Mouse (Mus musculus) brown adipose tissue, adult 24 weeks (tissue): ENCODE measurements around the gene Cass4. TPM values are rescaled to one million over a fixed set of nuclear protein-coding genes. Genes with fewer than 3 reads are reported as not detected.
A peak's percentile ranks its signal among the peaks of the same experiment; 100 is the strongest.

Experiments used
- H3K27ac ChIP-seq: fragments of 200-500 bp; replicated peaks from 2 replicates; pipeline ENCODE4 v1.5.1; 2012; ENCODE audit warnings: low read depth, mild to moderate bottlenecking, low read length
- H3K4me1 ChIP-seq: fragments of 200-500 bp; 2 replicates; pipeline ENCODE4 v1.6.1; 2012; ENCODE audit warnings: low read length, mixed read lengths; ENCODE audit not compliant: control insufficient read depth, insufficient read depth, insufficient read length
- H3K4me3 ChIP-seq: fragments of 200-500 bp; 2 replicates; pipeline ENCODE4 v1.5.1; 2012; ENCODE audit warnings: low read depth, mild to moderate bottlenecking, low read length, moderate library complexity; ENCODE audit not compliant: insufficient read depth
- polyA plus RNA-seq: library from polyadenylated mRNA; stranded (reverse); fragments of >200 nt; gene quantifications from 2 replicates; pipeline ENCODE4 v1.2.4, GENCODE M21; 2012; ENCODE audit not compliant: missing spikeins, insufficient read depth, insufficient read length

Cass4 gene
- polyA plus RNA-seq, 1 experiment: 0.75 TPM

- no peak overlapping the region for H3K4me3 ChIP-seq
- H3K4me1 ChIP-seq: no peaks in the 10 kb centered on the region
- peak overlapping the region; percentile 27; the same call in 1 of the 2 replicates for H3K27ac ChIP-seq
These were observed 12.6 kb downstream of the Cass4 start for GRCm38 (mm10) chr2:172406173-172406572.

- no peaks in the 10 kb centered on the region for H3K4me1 ChIP-seq
- H3K27ac ChIP-seq: no peak overlapping the region
- no peak overlapping the region for H3K4me3 ChIP-seq
These were observed 13.9 kb downstream of the Cass4 start for GRCm38 (mm10) chr2:172407499-172407898.

- Histone ChIP-seq H3K4me3 (no peak overlapping the region), H3K27ac (no peak overlapping the region), H3K4me1 (no peaks in the 10 kb centered on the region)
These were observed 17.1 kb downstream of the Cass4 start for GRCm38 (mm10) chr2:172410686-172411085.

- Histone ChIP-seq H3K4me3 (no peak overlapping the region), H3K4me1 (no peaks in the 10 kb centered on the region), H3K27ac (no peak overlapping the region)
These were observed 17.5 kb downstream of the Cass4 start for GRCm38 (mm10) chr2:172411091-172411490.

GRCm38 (mm10) chr2:172412454-172412853 is 18.9 kb downstream of the Cass4 start:
- Histone ChIP-seq H3K4me1 (no peaks in the 10 kb centered on the region), H3K4me3 (no peak overlapping the region), H3K27ac (no peak overlapping the region)

GRCm38 (mm10) chr2:172413273-172413672 is 19.7 kb downstream of the Cass4 start:
- Histone ChIP-seq H3K27ac (no peak overlapping the region), H3K4me3 (no peak overlapping the region), H3K4me1 (no peaks in the 10 kb centered on the region)

GRCm38 (mm10) chr2:172413894-172414293 is 20.3 kb downstream of the Cass4 start:
- Histone ChIP-seq H3K4me1 (no peaks in the 10 kb centered on the region), H3K4me3 (no peak overlapping the region), H3K27ac (no peak overlapping the region)

GRCm38 (mm10) chr2:172416218-172416617 is 22.6 kb downstream of the Cass4 start:
- H3K27ac ChIP-seq: no peak overlapping the region
- H3K4me1 ChIP-seq: no peaks in the 10 kb centered on the region
- H3K4me3 ChIP-seq: no peak overlapping the region

- no peak overlapping the region for H3K4me3 ChIP-seq
- no peaks in the 10 kb centered on the region for H3K4me1 ChIP-seq
- no peak overlapping the region for H3K27ac ChIP-seq
These were observed 23.3 kb downstream of the Cass4 start for GRCm38 (mm10) chr2:172416876-172417275.

- H3K27ac ChIP-seq: no peak overlapping the region
- no peak overlapping the region for H3K4me3 ChIP-seq
- no peaks in the 10 kb centered on the region for H3K4me1 ChIP-seq
These were observed 24.6 kb downstream of the Cass4 start for GRCm38 (mm10) chr2:172418208-172418607.

- no peak overlapping the region for H3K27ac ChIP-seq
- H3K4me1 ChIP-seq: no peaks in the 10 kb centered on the region
- no peak overlapping the region for H3K4me3 ChIP-seq
These were observed 37.0 kb downstream of the Cass4 start for GRCm38 (mm10) chr2:172430609-172431008.

- no peak overlapping the region for H3K4me3 ChIP-seq
- no peaks in the 10 kb centered on the region for H3K4me1 ChIP-seq
- no peak overlapping the region for H3K27ac ChIP-seq
These were observed 40.2 kb downstream of the Cass4 start for GRCm38 (mm10) chr2:172433746-172434145.

- Histone ChIP-seq H3K4me3 (no peak overlapping the region), H3K27ac (peak overlapping the region; percentile 56), H3K4me1 (peaks cover 10% of the 10 kb centered on the region; the same call in 1 of the 2 replicates)
These were observed 43.9 kb downstream of the Cass4 start for GRCm38 (mm10) chr2:172437371-172437952.

GRCm38 (mm10) chr2:172439843-172440639 is 46.4 kb downstream of the Cass4 start, which contains the start of gene Rtf2:
TSS of gene Rtf2 (plus strand) at chr2:172440556.
- H3K27ac ChIP-seq: peak within 1 kb of the TSS; percentile 77
- peaks cover 12% of the 10 kb centered on the region; the same call in 1 of the 2 replicates for H3K4me1 ChIP-seq
- peak within 1 kb of the TSS; percentile 93 for H3K4me3 ChIP-seq

- peaks cover 12% of the 10 kb centered on the region; the same call in 1 of the 2 replicates for H3K4me1 ChIP-seq
- H3K27ac ChIP-seq: peak overlapping the region; percentile 77
- peak overlapping the region; percentile 93 for H3K4me3 ChIP-seq
These were observed 47.0 kb downstream of the Cass4 start for GRCm38 (mm10) chr2:172440640-172441005.

- peak overlapping the region; percentile 93 for H3K4me3 ChIP-seq
- H3K27ac ChIP-seq: peak overlapping the region; percentile 77
- H3K4me1 ChIP-seq: peaks cover 12% of the 10 kb centered on the region; the same call in 1 of the 2 replicates
These were observed 47.6 kb downstream of the Cass4 start for GRCm38 (mm10) chr2:172441176-172441575.
